Comparison of ENCODE assay signal across 7 mouse cellular contexts in genomic region chr9:48910885-48911537, GRCm38 (mm10). TPM values are rescaled to one million over a fixed set of nuclear protein-coding genes. Genes with fewer than 3 reads are reported as not detected.
DNase-seq lines count a peak whose midpoint lies in the region; ATAC-seq and TF ChIP-seq lines count a peak whose summit lies in the region.

TSS of gene Htr3a (minus strand) at chr9:48911099.

- H3K4me3 ChIP-seq in heart, adult 2 months = no peak within 1 kb of the TSS
- H3K4me3 ChIP-seq in kidney, embryonic 14.5 days (ENCODE audit: low read length) = no peak within 1 kb of the TSS
- H3K4me3 ChIP-seq in limb, embryonic 11.5 days (ENCODE audit: low read depth, low read length) = no peak within 1 kb of the TSS

- H3K36me3 ChIP-seq in heart, adult 2 months (ENCODE audit: control insufficient read depth, insufficient read depth, low read length) = no peaks in the 10 kb centered on the region
- no peaks in the 10 kb centered on the region for H3K36me3 ChIP-seq in kidney, embryonic 14.5 days (ENCODE audit: control insufficient read depth, insufficient read depth, low read length)
- no peaks in the 10 kb centered on the region for H3K36me3 ChIP-seq in limb, embryonic 11.5 days (ENCODE audit: control insufficient read depth, insufficient read depth, low read length)

- intact Hi-C loops in heart, adult 2 months (cut with DNase I) = no loop called here

- no peak for TF ChIP-seq EP300 in heart, adult 2 months (IDR thresholded peaks at IDR 0.05; ENCODE audit: insufficient read depth, low read depth, low read length)

- no peak for TF ChIP-seq POLR2A in heart, adult 2 months (IDR thresholded peaks at IDR 0.05; ENCODE audit: insufficient read depth, low read depth, low read length)

- no peaks in the 10 kb centered on the region; the same call in 1 of the 2 replicates for H3K4me1 ChIP-seq in heart, adult 2 months (ENCODE audit: control insufficient read depth, insufficient read depth, low read length)
- H3K4me1 ChIP-seq in kidney, embryonic 14.5 days (ENCODE audit: control insufficient read depth, insufficient read depth, low read length) = peaks cover 5% of the 10 kb centered on the region
- H3K4me1 ChIP-seq in limb, embryonic 11.5 days (ENCODE audit: control insufficient read depth, insufficient read depth, low read length) = peaks cover 6% of the 10 kb centered on the region

- peak; percentile 57 for ATAC-seq in kidney, embryonic 14.5 days (ENCODE audit: low FRiP score, low TSS enrichment)
- 0 out of 2 replicates have a peak, but pooled peaks have one; percentile 13 for ATAC-seq in limb, embryonic 11.5 days (ENCODE audit: insufficient number of reproducible peaks, low FRiP score, low TSS enrichment, low read depth)

- no peak within 1 kb of the TSS for H3K9ac ChIP-seq in heart, adult 2 months (ENCODE audit: low read depth, low read length)
- H3K9ac ChIP-seq in kidney, embryonic 14.5 days (ENCODE audit: low read depth, low read length) = no peak within 1 kb of the TSS
- H3K9ac ChIP-seq in limb, embryonic 11.5 days (ENCODE audit: low read length) = no peak within 1 kb of the TSS

- WGBS in heart, adult 2 months = 2% methylated on average over 9 of the region's 9 CpGs
- 3% methylated on average over 9 of the region's 9 CpGs for WGBS in kidney, embryonic 14.5 days
- 2% methylated on average over 9 of the region's 9 CpGs for WGBS in limb, embryonic 11.5 days

- H3K4me2 ChIP-seq in kidney, embryonic 14.5 days (replicated peaks; ENCODE audit: low read depth, low read length) = 0 out of 2 replicates have a peak within 1 kb of the TSS, but pooled peaks have one; percentile 22
- H3K4me2 ChIP-seq in limb, embryonic 11.5 days (ENCODE audit: low read depth, severe bottlenecking) = peak within 1 kb of the TSS; percentile 40

- peak; percentile 74 for DNase-seq in adrenal gland, postnatal 10 days
- peak; percentile 75 for DNase-seq in embryo, embryonic 11 days
- peak; percentile 47 to 61 for DNase-seq in heart, adult 2 months
- peak; percentile 84 for DNase-seq in limb, embryonic 11.5 days (ENCODE audit: low spot score)
- DNase-seq in ovary, adult 18-20 months (ENCODE audit: low spot score) = peak; percentile 5
- no peak for DNase-seq in spleen, adult 18-20 months

- no peaks in the 10 kb centered on the region for H3K9me3 ChIP-seq in kidney, embryonic 14.5 days (ENCODE audit: control insufficient read depth, low read length)
- no peaks in the 10 kb centered on the region for H3K9me3 ChIP-seq in limb, embryonic 11.5 days (ENCODE audit: control insufficient read depth, low read length)

- H3K27me3 ChIP-seq in heart, adult 2 months (ENCODE audit: control insufficient read depth, insufficient read depth, low read length) = no peaks in the 10 kb centered on the region
- H3K27me3 ChIP-seq in kidney, embryonic 14.5 days (ENCODE audit: control insufficient read depth, insufficient read depth, low read length) = no peaks in the 10 kb centered on the region
- H3K27me3 ChIP-seq in limb, embryonic 11.5 days (ENCODE audit: control insufficient read depth, insufficient read depth, low read length) = no peaks in the 10 kb centered on the region

- H3K79me2 ChIP-seq in heart, adult 2 months (replicated peaks; ENCODE audit: control insufficient read depth, insufficient read depth, low read length) = no peaks in the 10 kb centered on the region

- no peak for TF ChIP-seq CTCF in heart, adult 2 months (IDR thresholded peaks at IDR 0.05)

- no peak within 1 kb of the TSS for H3K27ac ChIP-seq in heart, adult 2 months
- H3K27ac ChIP-seq in kidney, embryonic 14.5 days (ENCODE audit: low read depth, low read length) = no peak within 1 kb of the TSS
- H3K27ac ChIP-seq in limb, embryonic 11.5 days (replicated peaks; ENCODE audit: low read depth, low read length) = no peak within 1 kb of the TSS; the same call in 1 of the 2 replicates

RNA-seq across cellular contexts. Expression of gene Htr3a, which starts in this region (rescaled TPM):
- 1 to 10 TPM; 3.7 to 5.8 TPM for total RNA-seq in adrenal gland, postnatal 10 days (2021)
- under 1 TPM in 1 of 2 experiments, not detected in 1; 0.25 TPM for total RNA-seq in heart, adult 2 months (2021)
- polyA plus RNA-seq in heart, adult 2 months (2012; rRNA removed) = 1.6 and 1.8 TPM in 2 replicates
- 0.45 and 0.54 TPM in 2 replicates for polyA plus RNA-seq in kidney, embryonic 14.5 days (2014; fragmentation: Nextera tagmentation; extraction: Ambion mirVana)
- 0.19 and 0.40 TPM in 2 replicates for polyA plus RNA-seq in limb, embryonic 11.5 days (2014; fragmentation: Nextera tagmentation; extraction: Ambion mirVana)

Comparison
In these comparisons a context has a peak if more than half of its experiments do, and no peak if none do; other contexts are left out.
1. Peak in ATAC-seq and H3K4me2 ChIP-seq in kidney, embryonic 14.5 days; RNA of the gene not detected or under 1 TPM.
2. Peak in DNase-seq, ATAC-seq and H3K4me2 ChIP-seq in limb, embryonic 11.5 days; RNA of the gene not detected or under 1 TPM.
3. DNase-seq: peak in adrenal gland, postnatal 10 days (single experiment), embryo, embryonic 11 days (single experiment), heart, adult 2 months (2 of 2) and ovary, adult 18-20 months (single experiment); none in spleen, adult 18-20 months (0 of 2).